Mouse (Mus musculus) heart, embryonic 16.5 days (tissue): ENCODE results near the gene Lemd2. TPM values are rescaled to one million over a fixed set of nuclear protein-coding genes. Genes with fewer than 3 reads are reported as not detected.

Source experiments
- ATAC-seq: fragments of 200-750 bp; cut with Nextera tagmentation; replicated peaks from 2 replicates; pipeline ENCODE4 v1.8.0; 2017; ENCODE audit warnings: moderate number of reproducible peaks; ENCODE audit not compliant: insufficient read depth, low FRiP score; ENCODE audit errors: extremely low read depth
- H3K27ac ChIP-seq: fragments of 300-500 bp; sonication (generic); 2 replicates; pipeline ENCODE4 v1.5.1; 2014; ENCODE audit warnings: mild to moderate bottlenecking, low read length, control low read depth, moderate library complexity
- H3K27me3 ChIP-seq: fragments of 300-500 bp; sonication (generic); 2 replicates; pipeline ENCODE4 v1.6.1; 2014; ENCODE audit warnings: low read length, mixed read lengths; ENCODE audit not compliant: control insufficient read depth, insufficient read depth
- H3K36me3 ChIP-seq: fragments of 300-500 bp; sonication (generic); 2 replicates; pipeline ENCODE4 v1.6.1; 2014; ENCODE audit not compliant: control insufficient read depth, insufficient read depth
- H3K4me1 ChIP-seq: fragments of 300-500 bp; sonication (generic); 2 replicates; pipeline ENCODE4 v1.6.1; 2014; ENCODE audit warnings: low read length, mixed read lengths; ENCODE audit not compliant: control insufficient read depth, insufficient read depth
- H3K4me2 ChIP-seq: fragments of 300-500 bp; sonication (generic); 2 replicates; pipeline ENCODE4 v1.6.1; 2014; ENCODE audit warnings: low read depth, mild to moderate bottlenecking, control low read depth, low read length
- H3K4me3 ChIP-seq: fragments of 300-500 bp; sonication (generic); 2 replicates; pipeline ENCODE4 v1.5.1; 2014; ENCODE audit warnings: mild to moderate bottlenecking, control low read depth, low read length
- H3K9ac ChIP-seq: fragments of 300-500 bp; sonication (generic); 2 replicates; pipeline ENCODE4 v1.6.1; 2014; ENCODE audit warnings: low read length, control low read depth
- H3K9me3 ChIP-seq: fragments of 300-500 bp; sonication (generic); replicated peaks from 2 replicates; pipeline ENCODE4 v1.6.1; 2016; ENCODE audit warnings: low read length; ENCODE audit not compliant: control insufficient read depth
- WGBS: fragments of 180-500 bp; shearing (Covaris S2); extraction: QIAGEN DNeasy Blood & Tissue Kit; methylation state at CpG from one replicate; pipeline ENCODE4 v1.1.7; 2014; 5-methylcytosine and 5-hydroxymethylcytosine counted together
- polyA plus RNA-seq: library from polyadenylated mRNA; unstranded; fragments of >200 nt; fragmentation: Nextera tagmentation; extraction: Ambion mirVana; gene quantifications from 2 replicates; pipeline ENCODE4 v1.2.1, GENCODE M21; 2015

Gene Lemd2
- polyA plus RNA-seq, 1 experiment from 2014 or later: 6.3 TPM

DNA sequence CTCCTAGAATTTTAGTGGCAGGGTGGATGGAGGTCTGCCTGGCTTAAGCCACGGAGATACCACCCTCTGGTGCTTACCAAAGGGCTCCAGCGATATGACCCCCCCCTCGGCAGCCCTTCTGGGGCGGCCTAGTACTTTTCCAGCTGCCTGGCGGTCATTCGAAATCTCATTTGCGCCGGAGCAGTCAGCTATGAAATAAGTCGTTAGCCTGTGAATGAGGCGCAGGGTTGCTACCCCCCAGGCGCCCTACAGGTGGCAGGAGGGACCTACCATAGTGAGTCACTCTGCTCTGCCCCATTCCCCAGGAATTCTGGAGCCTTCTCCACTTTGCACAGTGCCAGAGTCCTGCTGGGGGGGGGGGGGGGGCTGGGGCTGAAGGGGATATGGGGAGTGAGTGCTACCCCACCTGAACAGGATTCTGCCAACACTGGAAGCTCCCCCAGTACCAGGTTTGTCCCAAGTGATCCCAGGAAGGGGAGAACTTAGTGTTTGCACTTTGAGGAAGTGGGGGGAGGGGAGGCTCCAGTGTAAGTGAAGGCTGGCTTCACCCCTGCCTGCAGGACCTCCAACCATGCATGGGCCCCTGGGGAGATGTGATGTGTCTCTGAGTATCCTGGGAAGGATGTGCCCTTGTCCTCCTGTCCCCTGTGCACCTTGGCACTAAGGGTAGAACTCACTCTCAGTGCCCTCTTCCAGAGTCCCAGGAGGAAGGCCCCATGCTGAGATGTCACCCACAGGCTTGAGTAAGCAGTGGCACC lies 8.7 kb upstream of the Lemd2 start:
- H3K4me2 ChIP-seq: peak overlapping the region; percentile 16; the same call in 1 of the 2 replicates
- whole genome bisulfite sequencing: 8% methylated on average over 11 of the region's 11 CpGs

DNA sequence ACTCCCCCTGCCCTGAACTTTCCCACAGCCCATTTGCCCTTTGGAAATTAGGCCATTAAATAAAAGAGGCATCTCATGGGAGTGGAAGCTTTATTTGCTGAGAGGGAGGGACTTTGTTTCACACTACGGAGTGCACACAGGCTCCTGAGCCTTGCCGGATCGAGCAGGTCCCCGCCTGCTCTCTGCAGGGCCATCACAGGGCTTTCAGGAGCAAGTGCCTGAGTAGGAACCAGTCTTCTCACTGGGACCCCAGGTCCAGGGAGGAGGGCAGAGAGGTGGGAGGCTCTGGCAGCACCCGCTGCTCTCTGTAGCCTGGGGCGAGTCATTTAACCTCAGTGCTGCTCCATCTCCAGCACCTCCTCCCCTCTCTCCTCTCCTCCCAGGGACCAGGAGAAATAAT lies 7.7 kb upstream of the Lemd2 start:
- 62% methylated on average over 6 of the region's 6 CpGs for WGBS
- Histone ChIP-seq H3K27ac (no peak overlapping the region), H3K4me1 (no peaks in the 10 kb centered on the region; the same call in 1 of the 2 replicates), H3K27me3 (peaks cover 7% of the 10 kb centered on the region; the same call in 1 of the 2 replicates), H3K4me2 (no peak overlapping the region), H3K9ac (no peak overlapping the region), H3K4me3 (no peak overlapping the region), H3K36me3 (no peaks in the 10 kb centered on the region), H3K9me3 (peaks cover 4% of the 10 kb centered on the region; the same call in 1 of the 2 replicates)
- no peak for ATAC-seq

More for the DNA sequence above, 8.7 kb upstream of the Lemd2 start:
- Histone ChIP-seq H3K27ac (no peak overlapping the region), H3K4me3 (0 out of 2 replicates have a peak overlapping the region, but pooled peaks have one; percentile 9), H3K36me3 (no peaks in the 10 kb centered on the region), H3K4me1 (no peaks in the 10 kb centered on the region; the same call in 1 of the 2 replicates), H3K27me3 (peaks cover 10% of the 10 kb centered on the region; the same call in 1 of the 2 replicates), H3K9ac (peak overlapping the region; percentile 34), H3K9me3 (peaks cover 4% of the 10 kb centered on the region; the same call in 1 of the 2 replicates)
- peak; percentile 80 for ATAC-seq

DNA sequence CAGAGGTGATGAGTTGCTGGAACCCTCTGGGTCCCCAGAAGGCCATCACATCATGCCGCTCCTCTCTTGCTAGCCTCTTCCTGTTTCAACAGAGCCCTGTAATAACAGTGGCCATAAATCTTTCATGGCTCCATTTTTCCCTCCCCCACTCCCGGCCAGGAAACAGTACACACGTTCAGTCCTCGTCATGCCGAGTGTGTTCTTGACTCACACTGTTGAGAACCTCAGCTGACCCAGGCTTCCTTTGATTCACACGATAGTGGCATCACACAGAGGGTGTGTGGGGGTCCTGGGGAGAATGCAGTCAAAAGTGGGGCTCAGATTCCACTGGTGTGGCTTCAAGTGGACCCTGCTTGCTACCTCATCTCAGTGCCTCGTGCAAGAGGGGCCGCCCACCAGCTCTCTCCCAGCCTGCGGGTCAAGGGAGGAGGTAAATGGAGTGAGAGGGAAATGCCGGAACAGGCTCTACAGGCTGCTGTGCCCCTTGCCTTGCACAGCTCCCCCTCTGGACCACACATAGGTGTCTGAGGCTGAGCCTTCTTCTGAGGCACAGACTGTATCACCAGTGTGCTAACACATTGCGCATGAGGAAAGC lies 2.9 kb upstream of the Lemd2 start:
- no peak for ATAC-seq
- H3K27ac ChIP-seq: no peak overlapping the region
- H3K9me3 ChIP-seq: peaks cover 4% of the 10 kb centered on the region; the same call in 1 of the 2 replicates
- peaks cover 4% of the 10 kb centered on the region for H3K36me3 ChIP-seq
- H3K27me3 ChIP-seq: peaks cover 7% of the 10 kb centered on the region; the same call in 1 of the 2 replicates
- H3K4me1 ChIP-seq: peaks cover 8% of the 10 kb centered on the region
- 50% methylated on average over 11 of the region's 11 CpGs for WGBS
- no peak overlapping the region for H3K4me2 ChIP-seq
- H3K4me3 ChIP-seq: no peak overlapping the region
- H3K9ac ChIP-seq: no peak overlapping the region

DNA sequence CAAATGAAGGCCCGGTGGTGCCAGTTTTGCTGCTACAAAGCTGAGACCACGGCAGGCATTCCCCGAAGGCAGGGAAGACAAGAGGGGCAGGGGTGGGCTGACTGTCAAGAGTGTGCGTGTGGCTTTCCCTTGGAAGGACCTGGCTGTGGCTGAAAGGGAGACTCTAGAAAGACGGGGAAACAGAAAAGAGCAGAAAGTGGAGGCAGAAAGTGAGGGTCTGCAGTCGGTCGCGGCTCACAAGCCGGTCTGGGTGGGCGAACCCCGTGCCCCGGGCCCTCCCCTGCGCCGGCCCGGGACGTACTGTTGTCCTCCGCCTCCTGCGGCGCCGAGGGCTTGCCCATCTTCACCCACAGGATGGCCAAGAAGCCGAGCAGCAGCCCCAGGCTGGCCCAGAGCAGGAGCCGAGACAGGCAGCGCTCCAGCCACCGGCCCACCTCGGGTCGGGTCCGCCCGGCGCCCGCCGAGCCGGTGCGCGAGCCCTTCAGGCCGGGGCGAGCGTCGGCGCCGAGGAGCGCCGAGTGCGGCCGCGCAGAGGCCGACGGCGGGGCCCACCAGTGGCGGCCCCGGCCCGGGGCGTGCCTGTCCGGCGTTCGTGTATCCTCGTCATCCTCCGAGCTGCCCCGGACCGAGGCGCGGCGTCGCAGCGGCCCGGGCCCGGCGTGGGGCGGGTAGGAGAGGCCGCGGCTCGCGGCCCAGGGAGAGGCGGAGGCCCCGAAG lies 753 bp downstream of the Lemd2 start:
- Histone ChIP-seq H3K27ac (peak overlapping the region; percentile 89), H3K36me3 (peaks cover 17% of the 10 kb centered on the region), H3K27me3 (0 out of 2 replicates have a peak, but pooled peaks cover 3% of the 10 kb centered on the region), H3K4me1 (peaks cover 8% of the 10 kb centered on the region), H3K4me3 (peak overlapping the region; percentile 73), H3K4me2 (peak overlapping the region; percentile 74), H3K9me3 (0 out of 2 replicates have a peak, but pooled peaks cover 4% of the 10 kb centered on the region), H3K9ac (peak overlapping the region; percentile 85)
- no peak; the same call in none of the 2 replicates for ATAC-seq
- under 1% methylated on average over 58 of the region's 74 CpGs for WGBS

DNA sequence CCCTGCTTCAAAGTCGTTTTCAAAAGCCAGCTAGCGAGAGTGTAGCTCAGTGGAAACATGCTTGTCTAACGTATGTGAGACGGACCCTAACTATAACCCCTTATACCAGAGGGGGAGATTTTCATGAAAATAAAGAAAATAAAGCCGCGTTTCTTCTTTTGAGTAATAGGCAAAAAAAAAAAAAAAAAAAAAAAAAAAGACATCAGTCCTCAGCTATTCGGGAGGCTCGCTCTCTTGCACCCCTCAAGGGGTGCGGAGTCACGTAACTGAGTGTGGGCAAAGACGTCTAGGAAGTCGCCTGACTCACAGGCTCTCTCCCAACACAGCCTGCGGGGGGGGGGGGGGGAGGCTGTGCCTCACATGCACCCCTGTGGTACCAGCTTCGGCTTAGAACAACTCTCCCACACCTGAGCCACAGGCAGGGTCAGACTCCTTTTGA lies 1.3 kb downstream of the Lemd2 start:
- no peak for ATAC-seq
- WGBS: 42% methylated on average over 14 of the region's 14 CpGs
- peak overlapping the region; percentile 89 for H3K27ac ChIP-seq

DNA sequence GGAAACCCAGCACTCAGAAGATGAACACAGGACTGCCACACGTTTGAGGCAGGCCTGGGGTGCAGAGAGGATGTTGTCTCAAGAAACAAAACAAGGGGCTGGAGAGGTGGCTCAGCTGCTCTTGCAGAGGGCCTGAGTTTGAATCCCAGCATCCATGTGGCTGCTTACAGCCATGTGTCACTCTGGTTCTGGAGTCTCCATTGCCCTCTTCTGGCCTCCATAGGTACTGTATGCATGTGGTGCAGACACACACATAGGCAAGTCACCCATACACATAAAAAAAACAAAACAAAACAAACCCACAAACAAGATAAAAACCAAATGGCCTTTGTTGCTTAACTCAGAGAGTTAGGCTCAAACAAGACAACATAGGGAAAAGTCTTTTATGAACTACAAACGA lies 2.3 kb downstream of the Lemd2 start:
- ATAC-seq: no peak
- 0 out of 2 replicates have a peak, but pooled peaks cover 4% of the 10 kb centered on the region for H3K9me3 ChIP-seq
- H3K4me2 ChIP-seq: no peak overlapping the region
- H3K4me1 ChIP-seq: peaks cover 8% of the 10 kb centered on the region
- H3K36me3 ChIP-seq: peaks cover 22% of the 10 kb centered on the region
- H3K27me3 ChIP-seq: 0 out of 2 replicates have a peak, but pooled peaks cover 3% of the 10 kb centered on the region
- WGBS: 90% methylated on average over 2 of the region's 2 CpGs
- H3K9ac ChIP-seq: no peak overlapping the region
- no peak overlapping the region for H3K27ac ChIP-seq
- H3K4me3 ChIP-seq: no peak overlapping the region

More for the DNA sequence above, 1.3 kb downstream of the Lemd2 start:
- Histone ChIP-seq H3K27me3 (0 out of 2 replicates have a peak, but pooled peaks cover 3% of the 10 kb centered on the region), H3K4me1 (peaks cover 8% of the 10 kb centered on the region), H3K4me2 (peak overlapping the region; percentile 74), H3K9me3 (0 out of 2 replicates have a peak, but pooled peaks cover 4% of the 10 kb centered on the region), H3K9ac (peak overlapping the region; percentile 85), H3K4me3 (peak overlapping the region; percentile 73), H3K36me3 (peaks cover 20% of the 10 kb centered on the region)

DNA sequence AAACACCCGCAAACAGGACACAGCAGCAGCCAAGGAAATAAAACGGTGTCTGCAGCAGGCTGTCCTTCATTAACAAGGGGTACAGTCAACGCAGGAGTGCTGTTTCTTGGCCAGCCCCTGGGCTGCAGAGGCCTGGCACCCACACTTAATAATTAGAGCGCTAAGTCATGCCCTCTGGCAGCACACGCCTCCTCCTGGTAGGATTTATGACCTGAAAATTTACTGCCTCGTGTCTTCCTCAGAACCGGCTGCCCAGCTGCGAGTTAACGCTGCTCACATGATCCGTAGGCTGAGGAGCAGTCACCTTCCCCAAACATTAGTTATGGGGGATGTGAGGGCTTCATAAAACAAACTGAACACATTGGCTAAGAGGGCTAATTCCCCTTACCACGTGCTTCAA lies 3.5 kb downstream of the Lemd2 start:
- Histone ChIP-seq H3K4me1 (peaks cover 8% of the 10 kb centered on the region), H3K9me3 (0 out of 2 replicates have a peak, but pooled peaks cover 4% of the 10 kb centered on the region), H3K27me3 (no peaks in the 10 kb centered on the region), H3K36me3 (peaks cover 26% of the 10 kb centered on the region), H3K27ac (no peak overlapping the region), H3K4me2 (no peak overlapping the region), H3K9ac (no peak overlapping the region), H3K4me3 (no peak overlapping the region)
- WGBS: 82% methylated on average over 11 of the region's 11 CpGs
- no peak for ATAC-seq

DNA sequence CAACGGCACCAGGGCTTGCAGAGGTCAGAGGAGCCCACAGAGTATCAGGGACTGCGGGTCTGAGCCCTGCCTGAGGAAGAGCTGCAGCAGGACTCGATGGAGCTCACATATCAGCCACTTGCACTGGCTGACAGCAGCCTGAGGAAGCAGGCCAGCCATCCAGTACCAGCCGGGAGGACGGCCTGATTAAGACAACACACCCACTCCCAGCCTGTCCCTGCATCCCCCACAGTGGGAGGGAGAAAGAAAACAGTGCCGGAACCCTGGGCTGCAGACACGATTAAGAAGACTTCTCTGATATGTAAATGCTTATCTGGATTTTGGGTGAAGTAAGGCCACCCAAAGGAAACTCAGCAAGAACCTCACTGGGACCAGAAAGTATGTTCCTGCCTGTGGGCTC lies 4.4 kb downstream of the Lemd2 start:
- no peak overlapping the region for H3K4me3 ChIP-seq
- H3K9me3 ChIP-seq: 0 out of 2 replicates have a peak, but pooled peaks cover 4% of the 10 kb centered on the region
- peaks cover 8% of the 10 kb centered on the region for H3K4me1 ChIP-seq
- no peaks in the 10 kb centered on the region for H3K27me3 ChIP-seq
- H3K36me3 ChIP-seq: peaks cover 35% of the 10 kb centered on the region
- ATAC-seq: no peak
- no peak overlapping the region for H3K4me2 ChIP-seq
- H3K27ac ChIP-seq: no peak overlapping the region
- 45% methylated on average over 7 of the region's 7 CpGs for WGBS
- no peak overlapping the region for H3K9ac ChIP-seq
